Mouse (Mus musculus): ENCODE measurements at regions not wholly inside any gene's neighbourhood (a gene's known extent, or its start where the extent isn't known, plus 50 kb on each side); places are given as distances from the start of the nearest gene placed in this dataset.

- no peak for TF ChIP-seq CTCF (IDR thresholded peaks at IDR 0.05)
- CTCF ChIA-PET, result no interaction called here
- ATAC-seq, result no peak
- in situ Hi-C loops (cut with MboI; ENCODE audit: low pct_unique_long_range_greater_than_20kb), result no loop called here
- H3K27me3 ChIP-seq, result peaks cover 5% of the 10 kb centered on the region
- POLR2A ChIA-PET, result no interaction called here
- no peak for DNase-seq (ENCODE audit: low read depth, low spot score)
These were observed 292.0 kb downstream of the Cd47 start for GRCm38 (mm10) chr16:50092318-50092717.

- ChIA-PET CTCF (no interaction called here), POLR2A (no interaction called here)
- peaks cover 5% of the 10 kb centered on the region for H3K27me3 ChIP-seq
- DNase-seq (ENCODE audit: low read depth, low spot score), result no peak
- no peak for TF ChIP-seq CTCF (IDR thresholded peaks at IDR 0.05)
- ATAC-seq, result no peak
- in situ Hi-C loops (cut with MboI; ENCODE audit: low pct_unique_long_range_greater_than_20kb), result no loop called here
These were observed 292.4 kb downstream of the Cd47 start for GRCm38 (mm10) chr16:50092780-50093179.

- in situ Hi-C loops (cut with MboI; ENCODE audit: low pct_unique_long_range_greater_than_20kb), result no loop called here
- DNase-seq (ENCODE audit: low read depth, low spot score) (no peak), ATAC-seq (no peak)
- TF ChIP-seq CTCF (IDR thresholded peaks at IDR 0.05), result no peak
- ChIA-PET CTCF (no interaction called here), POLR2A (no interaction called here)
- H3K27me3 ChIP-seq, result peaks cover 5% of the 10 kb centered on the region
These were observed 295.7 kb downstream of the Cd47 start for GRCm38 (mm10) chr16:50095858-50096551.

- ChIA-PET CTCF (no interaction called here), POLR2A (no interaction called here)
- H3K27me3 ChIP-seq, result peaks cover 5% of the 10 kb centered on the region
- in situ Hi-C loops (cut with MboI; ENCODE audit: low pct_unique_long_range_greater_than_20kb), result no loop called here
- TF ChIP-seq CTCF (IDR thresholded peaks at IDR 0.05), result no peak
- ATAC-seq (no peak), DNase-seq (ENCODE audit: low read depth, low spot score) (no peak)
These were observed 296.2 kb downstream of the Cd47 start for GRCm38 (mm10) chr16:50096563-50096962.

GRCm38 (mm10) chr16:50103340-50103739 lies 303.0 kb downstream of the Cd47 start:
- no peak for TF ChIP-seq CTCF (IDR thresholded peaks at IDR 0.05)
- H3K27me3 ChIP-seq, result peaks cover 3% of the 10 kb centered on the region
- ATAC-seq (no peak), DNase-seq (ENCODE audit: low read depth, low spot score) (peak; percentile 15)
- CTCF ChIA-PET, result no interaction called here
- POLR2A ChIA-PET, result no interaction called here
- in situ Hi-C loops (cut with MboI; ENCODE audit: low pct_unique_long_range_greater_than_20kb), result no loop called here

- CTCF ChIA-PET, result interaction anchor here (1.7 kb wide), 1 partner anchor 38 kb away, joined by 3 read pairs; no protein-coding TSS in a partner anchor
- DNase-seq (ENCODE audit: low read depth, low spot score) (no peak), ATAC-seq (no peak)
- POLR2A ChIA-PET, result no interaction called here
- in situ Hi-C loops (cut with MboI; ENCODE audit: low pct_unique_long_range_greater_than_20kb), result no loop called here
- peaks cover 3% of the 10 kb centered on the region for H3K27me3 ChIP-seq
- peak; percentile 56 for TF ChIP-seq CTCF (IDR thresholded peaks at IDR 0.05)
These were observed 314.0 kb downstream of the Bbx start for GRCm38 (mm10) chr16:50118150-50118549.

GRCm38 (mm10) chr16:50122460-50122859 lies 309.7 kb downstream of the Bbx start:
- in situ Hi-C loops (cut with MboI; ENCODE audit: low pct_unique_long_range_greater_than_20kb), result no loop called here
- DNase-seq (ENCODE audit: low read depth, low spot score), result no peak
- ChIA-PET CTCF (no interaction called here), POLR2A (no interaction called here)
- no peak for TF ChIP-seq CTCF (IDR thresholded peaks at IDR 0.05)
- no peak for ATAC-seq
- H3K27me3 ChIP-seq, result peaks cover 5% of the 10 kb centered on the region

- POLR2A ChIA-PET, result interaction anchor here (0.7 kb wide), 1 partner anchor 11 kb away, joined by 7 read pairs; no protein-coding TSS in a partner anchor
- in situ Hi-C loops (cut with MboI; ENCODE audit: low pct_unique_long_range_greater_than_20kb), result no loop called here
- H3K27me3 ChIP-seq, result peaks cover 5% of the 10 kb centered on the region
- DNase-seq (ENCODE audit: low read depth, low spot score), result no peak
- no peak for ATAC-seq
- CTCF ChIA-PET, result no interaction called here
- no peak for TF ChIP-seq CTCF (IDR thresholded peaks at IDR 0.05)
These were observed 307.5 kb downstream of the Bbx start for GRCm38 (mm10) chr16:50124646-50125045.

- in situ Hi-C loops (cut with MboI; ENCODE audit: low pct_unique_long_range_greater_than_20kb), result no loop called here
- peaks cover 5% of the 10 kb centered on the region for H3K27me3 ChIP-seq
- DNase-seq (ENCODE audit: low read depth, low spot score), result no peak
- no peak for TF ChIP-seq CTCF (IDR thresholded peaks at IDR 0.05)
- no peak for ATAC-seq
- ChIA-PET CTCF (no interaction called here), POLR2A (interaction anchor here (0.6 kb wide), 1 partner anchor 185 kb away, joined by 4 read pairs; no protein-coding TSS in a partner anchor)
These were observed 306.6 kb downstream of the Bbx start for GRCm38 (mm10) chr16:50125564-50125963.

- no peak for TF ChIP-seq CTCF (IDR thresholded peaks at IDR 0.05)
- ATAC-seq, result no peak
- in situ Hi-C loops (cut with MboI; ENCODE audit: low pct_unique_long_range_greater_than_20kb), result no loop called here
- H3K27me3 ChIP-seq, result no peaks in the 10 kb centered on the region
- ChIA-PET CTCF (no interaction called here), POLR2A (no interaction called here)
- no peak for DNase-seq (ENCODE audit: low read depth, low spot score)
These were observed 300.8 kb downstream of the Bbx start for GRCm38 (mm10) chr16:50131406-50131805.
